Mouse (Mus musculus) heart, adult 2 months (tissue): ENCODE measurements around the gene Atp1a4.

Experiments used
- CTCF ChIP-seq: fragments of 200-600 bp; IDR thresholded peaks from 2 replicates; pipeline ENCODE4 v1.8.1; 2022; ENCODE audit warnings: antibody characterized with exemption, mild to moderate bottlenecking, moderate library complexity
- POLR2A ChIP-seq: fragments of 200-500 bp; IDR thresholded peaks from 2 replicates; pipeline ENCODE4 v1.6.1; 2011; ENCODE audit warnings: mild to moderate bottlenecking, low read depth, low read length, control low read depth; ENCODE audit not compliant: insufficient read depth

DNA sequence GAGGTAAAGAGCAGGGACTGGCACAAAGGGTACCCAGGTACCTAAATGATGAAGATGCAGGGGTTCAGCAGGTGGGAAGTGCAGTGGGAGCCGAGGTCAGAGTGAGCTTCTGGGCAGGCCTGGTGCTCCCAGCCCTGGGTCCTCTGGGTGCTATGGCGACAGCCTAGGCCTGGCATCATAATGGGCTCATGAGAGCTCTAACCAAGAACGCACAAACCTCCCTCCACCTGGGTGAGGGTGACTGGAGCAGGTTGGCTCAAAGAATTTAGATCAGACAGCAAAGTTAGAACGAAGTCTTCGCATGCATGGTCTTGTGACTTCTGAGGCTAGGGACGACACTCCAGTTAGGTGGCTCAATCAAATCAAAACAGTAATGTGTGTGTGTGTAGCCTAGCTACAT is at the start of gene Atp1a4:
- TF ChIP-seq CTCF (no peak), POLR2A (no peak)
